Mouse (Mus musculus) embryo, embryonic 10 days (tissue): ENCODE measurements around the gene Speer4a.
"Not testable (repeated sequence)": the region's sequence is repeated elsewhere in the genome, so short reads cannot be mapped to it uniquely, and the experiment has no call there.

Source experiments
- DNase-seq: peaks from one replicate; pipeline ENCODE4 v3.0.0-alpha.2; 2015; ENCODE audit warnings: low spot score

Speer4a gene

GRCm38 (mm10) chr5:26039458-26039857, at the start of gene Speer4a:
Speer4a (minus strand) TSS chr5:26039558.
- DNase-seq = not testable (repeated sequence)

- DNase-seq = peak; percentile 42
Observed at GRCm38 (mm10) chr5:26079023-26079422, 39.7 kb upstream of the Speer4a start.

- no peak for DNase-seq
Observed at GRCm38 (mm10) chr5:26070716-26071115, 31.4 kb upstream of the Speer4a start.

GRCm38 (mm10) chr5:26058481-26058880, 19.1 kb upstream of the Speer4a start, which contains the start of gene Gm7347:
Gm7347 (minus strand) TSS chr5:26058581.
- DNase-seq = not testable (repeated sequence)

GRCm38 (mm10) chr5:26022816-26023215, 16.5 kb downstream of the Speer4a start, which contains the start of gene Gm5862:
Gm5862 (minus strand) TSS chr5:26022916.
- DNase-seq = not testable (repeated sequence)

- not testable (repeated sequence) for DNase-seq
Observed at GRCm38 (mm10) chr5:26007697-26008096, 31.7 kb downstream of the Speer4a start.

GRCm38 (mm10) chr5:26006937-26007695, 32.2 kb downstream of the Speer4a start:
- peak; percentile 71 for DNase-seq

GRCm38 (mm10) chr5:26004698-26005097, 34.7 kb downstream of the Speer4a start, which contains the start of gene Gm1979:
Gm1979 (minus strand) TSS chr5:26004798.
- not testable (repeated sequence) for DNase-seq

- not testable (repeated sequence) for DNase-seq
Observed at GRCm38 (mm10) chr5:25988550-25988949, 50.8 kb downstream of the Speer4a start, which contains the start of gene Gm21698. Gm21698 (minus strand) TSS chr5:25988650.
